Mouse (Mus musculus) G1E (cell line): ENCODE data around the gene Ptpn21. TPM values are rescaled to one million over a fixed set of nuclear protein-coding genes. Genes with fewer than 3 reads are reported as not detected.

ENCODE experiments used
- ATAC-seq: 2 replicates; pipeline ENCODE4 v1.8.0; 2016; ENCODE audit warnings: mild to moderate bottlenecking; ENCODE audit not compliant: insufficient number of reproducible peaks, poor library complexity, low FRiP score, severe bottlenecking; ENCODE audit errors: extremely low read depth
- DNase-seq: peaks from one replicate; pipeline ENCODE4 v3.0.0; 2012; ENCODE audit warnings: low spot score
- H3K27me3 ChIP-seq: 2 replicates; pipeline ENCODE4 v1.6.1; 2012; ENCODE audit warnings: mild to moderate bottlenecking, low read length, inconsistent platforms; ENCODE audit not compliant: insufficient read depth
- H3K36me3 ChIP-seq: replicated peaks from 2 replicates; pipeline ENCODE3; 2012; ENCODE audit warnings: mild to moderate bottlenecking, inconsistent platforms
- H3K4me1 ChIP-seq: 2 replicates; pipeline ENCODE4 v1.6.1; 2012; ENCODE audit warnings: low read depth, low read length, inconsistent platforms, mixed read lengths; ENCODE audit not compliant: insufficient read depth
- H3K4me3 ChIP-seq: 2 replicates; pipeline ENCODE4 v1.5.1; 2012; ENCODE audit warnings: low read depth, mild to moderate bottlenecking, inconsistent platforms, low read length, moderate library complexity, mixed read lengths
- H3K9me3 ChIP-seq: replicated peaks from 2 replicates; pipeline ENCODE4 v1.6.1; 2012; ENCODE audit warnings: inconsistent platforms
- CTCF ChIP-seq: IDR thresholded peaks from 2 replicates; pipeline ENCODE4 v1.5.1; 2012; ENCODE audit warnings: low read depth, low read length, inconsistent platforms, mixed read lengths
- GATA1 ChIP-seq: IDR thresholded peaks from 2 replicates; pipeline ENCODE4 v1.6.1; 2012; ENCODE audit warnings: borderline replicate concordance, low read length, inconsistent platforms, mixed read lengths
- GATA2 ChIP-seq: IDR thresholded peaks from 2 replicates; pipeline ENCODE4 v1.6.1; 2012; ENCODE audit warnings: low read depth, low read length, inconsistent platforms, borderline replicate concordance
- POLR2AphosphoS5 ChIP-seq: IDR thresholded peaks from 2 replicates; pipeline ENCODE4 v1.6.1; 2012; ENCODE audit warnings: low read depth, low read length, inconsistent platforms; ENCODE audit not compliant: insufficient replicate concordance
- TAL1 ChIP-seq: conservative IDR thresholded peaks from 2 replicates; pipeline ENCODE4 v1.6.1; 2012; ENCODE audit warnings: low read depth, low read length, inconsistent platforms, mixed read lengths
- polyA plus RNA-seq: library from polyadenylated mRNA; stranded (reverse); fragments of >175 nt; gene quantifications from 2 replicates; pipeline ENCODE4 v1.2.3, GENCODE M21; 2012
- total RNA-seq, 2 experiments: library from RNA; stranded (forward) in 1 of 2; stranded (reverse) in 1 of 2; fragments of 200-1000 nt in 1 of 2; fragments of >200 nt in 1 of 2; fragmentation: Nextera tagmentation in 1 of 2; gene quantifications; 2 replicates each; pipeline ENCODE4 v1.2.3; 2014 to 2017

Gene Ptpn21
- total and polyA plus RNA-seq, 3 experiments: 7.2 to 35.4 (median 9.0) TPM

- Histone ChIP-seq H3K27me3 (peaks cover 8% of the 10 kb centered on the region), H3K4me1 (peaks cover 52% of the 10 kb centered on the region), H3K4me3 (peak overlapping the region; percentile 73), H3K36me3 (peaks cover 20% of the 10 kb centered on the region), H3K9me3 (0 out of 2 replicates have a peak, but pooled peaks cover 1% of the 10 kb centered on the region)
- TF ChIP-seq CTCF (no peak), GATA2 (no peak), POLR2AphosphoS5 (no peak), GATA1 (no peak), TAL1 (no peak)
- DNase-seq (peak; percentile 49), ATAC-seq (peak; percentile 6)
These were observed 2.1 kb downstream of the Ptpn21 start for GRCm38 (mm10) chr12:98734880-98735801.

GRCm38 (mm10) chr12:98734246-98734879, 2.8 kb downstream of the Ptpn21 start:
- 0 out of 2 replicates have a peak, but pooled peaks cover 1% of the 10 kb centered on the region for H3K9me3 ChIP-seq
- H3K4me1 ChIP-seq: peaks cover 52% of the 10 kb centered on the region
- peak; percentile 90 for ATAC-seq
- H3K4me3 ChIP-seq: peak overlapping the region; percentile 73
- peak; percentile 97 for DNase-seq
- peaks cover 2% of the 10 kb centered on the region; the same call in 1 of the 2 replicates for H3K27me3 ChIP-seq
- TF ChIP-seq GATA1: no peak
- TF ChIP-seq CTCF: no peak
- no peak for TF ChIP-seq POLR2AphosphoS5
- no peak for TF ChIP-seq GATA2
- no peak for TF ChIP-seq TAL1
- H3K36me3 ChIP-seq: peaks cover 24% of the 10 kb centered on the region

DNA sequence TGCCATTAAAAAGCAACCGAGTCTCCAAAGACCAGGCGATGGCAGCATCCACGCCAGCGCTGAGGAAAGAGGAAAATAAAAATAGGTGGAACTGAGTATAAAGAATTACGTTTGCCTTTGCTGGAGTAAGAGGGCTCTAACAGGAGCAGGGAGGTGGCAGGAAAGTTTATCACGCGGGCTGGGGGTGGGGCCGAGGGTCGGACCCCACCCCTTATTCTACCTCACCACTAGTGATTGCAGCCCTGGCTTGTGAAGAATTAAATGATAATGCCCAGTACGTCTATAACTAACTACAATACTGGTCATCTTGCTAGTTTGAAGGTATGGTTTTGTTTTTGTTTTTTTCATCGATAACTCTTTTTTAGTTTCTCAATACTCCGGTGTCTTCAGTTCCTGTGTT, 3.4 kb downstream of the Ptpn21 start:
- ATAC-seq (no peak), DNase-seq (peak; percentile 20)
- Histone ChIP-seq H3K4me1 (peaks cover 52% of the 10 kb centered on the region), H3K27me3 (0 out of 2 replicates have a peak, but pooled peaks cover 2% of the 10 kb centered on the region), H3K4me3 (peak overlapping the region; percentile 73), H3K9me3 (no peaks in the 10 kb centered on the region), H3K36me3 (peaks cover 29% of the 10 kb centered on the region)
- TF ChIP-seq GATA1: no peak
- no peak for TF ChIP-seq CTCF
- no peak for TF ChIP-seq TAL1
- no peak for TF ChIP-seq GATA2
- no peak for TF ChIP-seq POLR2AphosphoS5

DNA sequence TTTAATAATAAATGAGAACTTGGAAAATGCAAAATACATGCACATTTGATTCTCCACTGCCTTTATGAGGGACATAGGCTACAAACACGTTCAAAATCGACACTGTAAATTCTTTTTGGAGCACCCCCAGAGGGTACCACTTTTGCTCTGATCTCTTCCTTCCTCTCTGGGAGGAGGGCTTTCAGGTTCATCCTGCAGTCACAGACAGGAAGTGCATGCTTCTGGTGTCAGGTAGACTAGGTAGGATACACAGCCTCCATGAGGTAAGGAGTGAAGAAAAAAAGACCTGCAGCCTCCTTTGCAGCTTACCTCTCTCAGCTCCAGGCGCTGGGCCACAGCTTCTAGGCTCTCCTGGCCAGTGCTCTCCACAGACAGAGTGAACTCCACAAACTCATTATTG, 4.0 kb downstream of the Ptpn21 start:
- ATAC-seq (no peak), DNase-seq (no peak)
- no peaks in the 10 kb centered on the region for H3K27me3 ChIP-seq
- TF ChIP-seq GATA1: no peak
- TF ChIP-seq GATA2: no peak
- TF ChIP-seq CTCF: no peak
- no peak for TF ChIP-seq POLR2AphosphoS5
- no peak for TF ChIP-seq TAL1
- peak overlapping the region; percentile 73 for H3K4me3 ChIP-seq
- peaks cover 31% of the 10 kb centered on the region for H3K36me3 ChIP-seq
- H3K9me3 ChIP-seq: no peaks in the 10 kb centered on the region
- H3K4me1 ChIP-seq: peaks cover 48% of the 10 kb centered on the region

- no peak for ATAC-seq
These were observed 6.5 kb downstream of the Ptpn21 start for GRCm38 (mm10) chr12:98730682-98731081.

DNA sequence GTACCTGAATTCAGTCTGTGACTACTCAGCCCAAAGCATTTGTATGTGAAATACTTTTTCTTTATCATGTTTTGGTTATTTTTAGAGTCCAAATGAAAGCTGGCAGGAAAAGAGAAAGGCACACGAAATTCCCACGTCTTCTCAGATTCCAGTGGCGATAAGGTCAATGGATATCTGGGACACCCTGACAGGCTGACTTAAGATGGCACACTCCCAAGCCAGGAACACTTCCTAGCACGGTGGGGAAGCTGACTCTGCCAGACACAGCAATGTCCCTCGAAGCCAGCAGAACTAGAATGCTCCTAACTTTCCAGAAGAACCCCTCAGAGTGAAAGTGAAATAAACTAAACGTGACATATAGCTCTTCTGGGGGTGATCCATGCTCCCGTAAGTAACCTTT, 10.0 kb downstream of the Ptpn21 start:
- TF ChIP-seq CTCF: no peak
- no peak for TF ChIP-seq GATA2
- TF ChIP-seq POLR2AphosphoS5: no peak
- no peak for TF ChIP-seq TAL1
- no peak for TF ChIP-seq GATA1
- no peaks in the 10 kb centered on the region for H3K27me3 ChIP-seq
- no peak for ATAC-seq

More at GRCm38 (mm10) chr12:98730682-98731081, 6.5 kb downstream of the Ptpn21 start:
- H3K36me3 ChIP-seq: peaks cover 39% of the 10 kb centered on the region
- H3K4me3 ChIP-seq: no peak overlapping the region
- H3K27me3 ChIP-seq: no peaks in the 10 kb centered on the region
- TF ChIP-seq GATA1 (no peak), CTCF (no peak), TAL1 (no peak)
- no peak for DNase-seq
- no peaks in the 10 kb centered on the region for H3K9me3 ChIP-seq
- peaks cover 32% of the 10 kb centered on the region for H3K4me1 ChIP-seq

More for the DNA sequence above, 10.0 kb downstream of the Ptpn21 start:
- peaks cover 50% of the 10 kb centered on the region for H3K36me3 ChIP-seq
- no peaks in the 10 kb centered on the region for H3K9me3 ChIP-seq
- DNase-seq: no peak
- no peak overlapping the region for H3K4me3 ChIP-seq
- H3K4me1 ChIP-seq: peaks cover 4% of the 10 kb centered on the region; the same call in 1 of the 2 replicates
